22 mouse cellular contexts compared by ENCODE assay signal in genomic region chr2:75654679-75655078, GRCm38 (mm10). TPM values are rescaled to one million over a fixed set of nuclear protein-coding genes. Genes with fewer than 3 reads are reported as not detected.
DNase-seq lines count a peak whose midpoint lies in the region; ATAC-seq and TF ChIP-seq lines count a peak whose summit lies in the region.
"Had no signal": no experiment of that assay in that cellular context is flagged by ENCODE, and none has a peak within 500 bp of the region (broad histone marks: within the 10 kb centered on the region; RNA-seq: fewer than 3 reads in every experiment).

No protein-coding gene starts in this region.

- H3K9ac ChIP-seq in kidney, embryonic 15.5 days = no peak overlapping the region
- no peak overlapping the region for H3K9ac ChIP-seq in kidney, embryonic 14.5 days (ENCODE audit: low read depth, low read length)
- H3K9ac ChIP-seq in CH12.LX (ENCODE audit: insufficient read depth, low read depth) = no peak overlapping the region
- H3K9ac ChIP-seq: embryonic facial prominence, embryonic 12.5 days; forebrain, embryonic 13.5 days had no signal

- TF ChIP-seq CTCF in CH12.LX (conservative IDR thresholded peaks at IDR 0.05 in 1 of 2, IDR thresholded peaks at IDR 0.05 in 1 of 2; ENCODE audit: low read depth in 2 of 2, low read length in 2 of 2) = no peak

- in situ Hi-C loops in CH12.LX (cut with MboI; ENCODE audit: low pct_ligation_motif_present, low pct_unique_long_range_greater_than_20kb, low sequenced_read_pairs) = no loop called here

- H3K4me1 ChIP-seq in kidney, embryonic 15.5 days = peaks cover 26% of the 10 kb centered on the region
- peaks cover 10% of the 10 kb centered on the region for H3K4me1 ChIP-seq in kidney, embryonic 14.5 days (ENCODE audit: control insufficient read depth, insufficient read depth, low read length)
- peaks cover 8 to 37% of the 10 kb centered on the region in 2 experiments; a peak in 3 of 4 replicates for H3K4me1 ChIP-seq in CH12.LX (ENCODE audit: control insufficient read depth in 1 of 2, insufficient read depth in 2 of 2)

- DNase-seq in heart, adult 11 months = peak; percentile 14
- DNase-seq in heart, adult 18-20 months = no peak
- DNase-seq in CH12.LX (ENCODE audit: extremely low read depth) = no peak
- DNase-seq in ovary, adult 18-20 months (ENCODE audit: low spot score) = no peak
- DNase-seq: adrenal gland, adult 8-10 months; adrenal gland, postnatal 14 days; adrenal gland, postnatal 36 days; B cell, adult 2 months; cerebellum, adult 11-12 months; cerebellum, adult 2 months; cerebellum, adult 9-10 months; cerebellum, postnatal 10 days; cerebellum, postnatal 25 days had no signal

- H3K4me3 ChIP-seq in kidney, embryonic 15.5 days (replicated peaks) = no peak overlapping the region
- no peak overlapping the region for H3K4me3 ChIP-seq in kidney, embryonic 14.5 days (ENCODE audit: low read length)
- no peak overlapping the region for H3K4me3 ChIP-seq in CH12.LX (replicated peaks in 1 of 3; ENCODE audit: low read depth in 2 of 3, low read length in 2 of 3, poor library complexity in 1 of 3)
- H3K4me3 ChIP-seq: embryonic facial prominence, embryonic 10.5 days; embryonic facial prominence, embryonic 12.5 days; forebrain, embryonic 13.5 days had no signal

- TF ChIP-seq EP300 in CH12.LX (IDR thresholded peaks at IDR 0.05; ENCODE audit: low read length) = no peak

- no peak for ATAC-seq in kidney, embryonic 15.5 days (replicated peaks; ENCODE audit: low FRiP score)
- no peak for ATAC-seq in kidney, embryonic 14.5 days (ENCODE audit: low FRiP score, low TSS enrichment)
- ATAC-seq: activated CD4-positive, CD25-positive, alpha-beta regulatory T cell, adult 4 months; CD4-positive, CD25-positive, alpha-beta regulatory T cell, adult 4 months; forebrain, embryonic 13.5 days; forebrain, embryonic 16.5 days; Patski had no signal

- H3K27me3 ChIP-seq in kidney, embryonic 15.5 days = no peaks in the 10 kb centered on the region
- H3K27me3 ChIP-seq in kidney, embryonic 14.5 days (ENCODE audit: control insufficient read depth, insufficient read depth, low read length) = no peaks in the 10 kb centered on the region
- no peaks in the 10 kb centered on the region for H3K27me3 ChIP-seq in CH12.LX (replicated peaks)
- H3K27me3 ChIP-seq: embryonic facial prominence, embryonic 12.5 days; forebrain, embryonic 13.5 days; Patski had no signal

- peak overlapping the region; percentile 59 for H3K27ac ChIP-seq in kidney, embryonic 15.5 days
- H3K27ac ChIP-seq in kidney, embryonic 14.5 days (ENCODE audit: low read depth, low read length) = no peak overlapping the region
- H3K27ac ChIP-seq in CH12.LX (ENCODE audit: insufficient read depth, low read depth) = no peak overlapping the region
- H3K27ac ChIP-seq: embryonic facial prominence, embryonic 10.5 days; embryonic facial prominence, embryonic 12.5 days; forebrain, embryonic 13.5 days had no signal

- no peaks in the 10 kb centered on the region for H3K9me3 ChIP-seq in kidney, embryonic 15.5 days (replicated peaks)
- no peaks in the 10 kb centered on the region for H3K9me3 ChIP-seq in kidney, embryonic 14.5 days (ENCODE audit: control insufficient read depth, low read length)
- H3K9me3 ChIP-seq in CH12.LX (replicated peaks; ENCODE audit: low read length) = no peaks in the 10 kb centered on the region
- H3K9me3 ChIP-seq: embryonic facial prominence, embryonic 10.5 days; embryonic facial prominence, embryonic 12.5 days; forebrain, embryonic 13.5 days had no signal

- peaks cover 6% of the 10 kb centered on the region for H3K79me2 ChIP-seq in CH12.LX (replicated peaks; ENCODE audit: control insufficient read depth, extremely low read depth, insufficient read depth, poor library complexity, severe bottlenecking)

- 66% methylated on average over 1 of the region's 1 CpGs for WGBS in kidney, embryonic 15.5 days
- WGBS in kidney, embryonic 14.5 days = 63% methylated on average over 1 of the region's 1 CpGs

- H3K4me2 ChIP-seq in kidney, embryonic 15.5 days = no peak overlapping the region
- H3K4me2 ChIP-seq in kidney, embryonic 14.5 days (replicated peaks; ENCODE audit: low read depth, low read length) = no peak overlapping the region
- H3K4me2 ChIP-seq in CH12.LX (ENCODE audit: insufficient read depth, low read depth, poor library complexity, severe bottlenecking) = no peak overlapping the region
- H3K4me2 ChIP-seq: embryonic facial prominence, embryonic 12.5 days; forebrain, embryonic 13.5 days had no signal

- no peaks in the 10 kb centered on the region for H3K36me3 ChIP-seq in kidney, embryonic 15.5 days
- H3K36me3 ChIP-seq in kidney, embryonic 14.5 days (ENCODE audit: control insufficient read depth, insufficient read depth, low read length) = no peaks in the 10 kb centered on the region
- peaks cover 0 to 9% of the 10 kb centered on the region in 2 experiments for H3K36me3 ChIP-seq in CH12.LX (replicated peaks in 1 of 2; ENCODE audit: control insufficient read depth in 1 of 2, insufficient read depth in 1 of 2, low read length in 1 of 2)
- H3K36me3 ChIP-seq: embryonic facial prominence, embryonic 10.5 days; embryonic facial prominence, embryonic 12.5 days had no signal

- no peak for TF ChIP-seq POLR2A in CH12.LX (IDR thresholded peaks at IDR 0.05; ENCODE audit: low read depth, low read length)

- dilution Hi-C loops in CH12.LX (cut with MboI; ENCODE audit: extremely low pct_ligation_motif_present, extremely low pct_unique_long_range_greater_than_20kb, low sequenced_read_pairs) = no loop called here

- no peak for TF ChIP-seq RAD21 in CH12.LX (IDR thresholded peaks at IDR 0.05; ENCODE audit: low read depth, low read length)

TF ChIP-seq in CH12.LX, 34 proteins besides CTCF, POLR2A, EP300 and RAD21:
- no peak for TF ChIP-seq JUND (conservative IDR thresholded peaks at IDR 0.05; ENCODE audit: low read depth, low read length)
- 0 out of 2 replicates have a peak, but pooled peaks have one; percentile 3 for TF ChIP-seq NELFE (IDR thresholded peaks at IDR 0.05; ENCODE audit: low read depth, low read length)
- peak; percentile 45; the same call in 1 of the 2 replicates for TF ChIP-seq ZMIZ1 (IDR thresholded peaks at IDR 0.05; ENCODE audit: low read depth, low read length)
- TF ChIP-seq ZKSCAN1 (IDR thresholded peaks at IDR 0.05; ENCODE audit: borderline replicate concordance, low read depth, low read length) = no peak
- TF ChIP-seq ZNF384 (IDR thresholded peaks at IDR 0.05; ENCODE audit: low read depth, low read length) = peak; percentile 3; the same call in 1 of the 2 replicates
- TF ChIP-seq TBP (conservative IDR thresholded peaks at IDR 0.05; ENCODE audit: low read depth, low read length) = peak; percentile 82
TF ChIP-seq in CH12.LX: peak in this region for 4.

RNA-seq across cellular contexts. Expression of gene Hnrnpa3, which starts 4.4 kb away (rescaled TPM):
- 100 to 1,000 TPM; 157 to 174 TPM for total RNA-seq in heart, adult 18-20 months (2021)
- polyA plus RNA-seq in kidney, embryonic 15.5 days (2015; fragmentation: Nextera tagmentation; extraction: Ambion mirVana) = 381 and 397 TPM in 2 replicates
- 300 and 331 TPM in 2 replicates for polyA plus RNA-seq in kidney, embryonic 14.5 days (2014; fragmentation: Nextera tagmentation; extraction: Ambion mirVana)
- total RNA-seq in CH12.LX (2012; rRNA removed) (83.1 and 105 TPM in 2 replicates), CH12.LX (2014; rRNA removed) (229 and 278 TPM in 2 replicates)
- polyA plus RNA-seq in CH12.LX (2012; ENCODE audit: insufficient read length, low read depth) = 373 and 540 TPM in 2 replicates

RNA-seq across cellular contexts. Expression of gene Nfe2l2, which starts 49.8 kb away (rescaled TPM):
- 10 to 100 TPM; 58.8 to 61.7 TPM for total RNA-seq in heart, adult 18-20 months (2021)
- 70.2 and 71.2 TPM in 2 replicates for polyA plus RNA-seq in kidney, embryonic 15.5 days (2015; fragmentation: Nextera tagmentation; extraction: Ambion mirVana)
- 57.1 and 67.6 TPM in 2 replicates for polyA plus RNA-seq in kidney, embryonic 14.5 days (2014; fragmentation: Nextera tagmentation; extraction: Ambion mirVana)
- total RNA-seq in CH12.LX (2012; rRNA removed) = 11.6 and 13.9 TPM in 2 replicates
- total RNA-seq in CH12.LX (2014; rRNA removed) = 21.7 and 23.3 TPM in 2 replicates
- polyA plus RNA-seq in CH12.LX (2012; ENCODE audit: insufficient read length, low read depth) = 32.6 and 35.5 TPM in 2 replicates
